Mouse (Mus musculus): Measurements from ENCODE around the gene Plcb2. TPM values are rescaled to one million over a fixed set of nuclear protein-coding genes. Genes with fewer than 3 reads are reported as not detected.

The Plcb2 gene
- 96.3 to 113 TPM (median 107 TPM) in 4 replicates for total RNA-seq (2023)

GRCm38 (mm10) chr2:118728337-118728736 is at the start of gene Plcb2:
Gene Plcb2 (minus strand): TSS chr2:118728438.

GRCm38 (mm10) chr2:118772158-118772874 is 44.1 kb upstream of the Plcb2 start, which contains the start of gene Phgr1:
Gene Phgr1 (plus strand): TSS chr2:118772769.

GRCm38 (mm10) chr2:118761906-118762783 is 33.9 kb upstream of the Plcb2 start, which contains the start of gene Ccdc9b:
Gene Ccdc9b (minus strand): TSS chr2:118762661.

DNA sequence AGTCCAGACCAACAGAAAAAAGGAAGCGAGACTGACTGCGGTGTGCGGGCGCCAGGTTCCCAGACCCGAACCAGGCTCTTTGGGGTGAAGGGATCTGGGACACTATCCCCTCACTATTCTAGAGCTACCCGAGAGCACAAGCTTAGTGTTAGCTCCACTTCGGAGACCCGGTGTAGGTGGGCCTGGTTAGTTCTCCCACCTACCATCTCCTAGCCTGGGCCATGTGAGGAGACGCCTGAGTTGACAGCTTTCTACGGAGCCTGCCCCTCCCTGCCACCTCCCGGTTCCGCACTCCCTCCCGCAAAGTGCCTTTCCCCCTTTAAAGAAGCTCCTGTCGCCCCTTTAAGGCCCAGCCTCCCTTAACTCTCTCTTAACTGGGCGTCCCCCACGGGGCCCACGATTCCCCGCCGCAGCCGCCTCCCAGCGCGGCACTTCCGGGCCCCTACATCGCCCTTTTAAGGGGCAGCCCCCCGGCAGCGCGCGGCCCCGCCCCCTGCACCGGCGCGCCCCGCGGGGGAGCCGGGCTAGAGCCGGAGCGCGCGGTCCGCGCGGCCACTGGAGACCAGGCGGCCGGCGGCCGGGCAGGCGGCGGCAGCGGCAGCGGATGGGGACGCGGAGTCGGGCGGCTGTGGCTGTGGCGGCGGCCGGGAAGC is 17.1 kb upstream of the Plcb2 start, which contains the start of gene Inafm2:
Gene Inafm2, plus strand, starts transcription at position 527 of the 653 bp plus-strand sequence.

GRCm38 (mm10) chr2:118703913-118704730 is 24.1 kb downstream of the Plcb2 start, which contains the start of gene Ankrd63:
Gene Ankrd63 (minus strand): TSS chr2:118703963.

GRCm38 (mm10) chr2:118662902-118663803 is 65.1 kb downstream of the Plcb2 start, which contains the start of gene Pak6:
Gene Pak6 (plus strand): TSS chr2:118663303.

Other genes starting within 250 kb of the Plcb2 start
- 99.0 to 112 TPM (median 104 TPM) in 4 replicates for gene Srp14, start 248.7 kb downstream of the Plcb2 start, total RNA-seq (2023)
- 74.2 to 92.6 TPM (median 83.0 TPM) in 4 replicates for gene Bmf, start 178.8 kb downstream of the Plcb2 start, total RNA-seq (2023)
- 2.3 to 4.0 TPM (median 3.4 TPM) in 4 replicates for gene Bub1b, start 130.2 kb downstream of the Plcb2 start, total RNA-seq (2023)
- gene Pak6, start 65.1 kb downstream of the Plcb2 start, total RNA-seq (2023) = 2.2 to 10.1 TPM (median 4.0 TPM) in 4 replicates
- 0.46 to 0.88 TPM (median 0.69 TPM) in 4 replicates for gene Ankrd63, start 24.5 kb downstream of the Plcb2 start, total RNA-seq (2023)
- gene Inafm2, start 17.3 kb upstream of the Plcb2 start, total RNA-seq (2023) = 19.0 to 21.6 TPM (median 20.0 TPM) in 4 replicates
- gene Ccdc9b, start 34.2 kb upstream of the Plcb2 start, total RNA-seq (2023) = 0.12 to 0.33 TPM in 2 of 4 replicates, not detected in the others
- gene Phgr1, start 44.3 kb upstream of the Plcb2 start, total RNA-seq (2023) = not detected in 4 replicates
- gene Disp2, start 51.3 kb upstream of the Plcb2 start, total RNA-seq (2023) = not detected in 4 replicates
- gene Knstrn, start 85.6 kb upstream of the Plcb2 start, total RNA-seq (2023) = 7.1 to 11.5 TPM (median 8.9 TPM) in 4 replicates
- 80.1 to 89.7 TPM (median 85.3 TPM) in 4 replicates for gene Ivd, start 133.5 kb upstream of the Plcb2 start, total RNA-seq (2023)
- gene Bahd1, start 171.9 kb upstream of the Plcb2 start, total RNA-seq (2023) = 50.3 to 60.1 TPM (median 57.5 TPM) in 4 replicates
- gene Chst14, start 198.1 kb upstream of the Plcb2 start, total RNA-seq (2023) = 3.6 to 5.0 TPM (median 4.3 TPM) in 4 replicates

All from B cell, adult 62 days (primary cell).